ENCODE assay signal across 31 mouse cellular contexts in the genomic region with DNA sequence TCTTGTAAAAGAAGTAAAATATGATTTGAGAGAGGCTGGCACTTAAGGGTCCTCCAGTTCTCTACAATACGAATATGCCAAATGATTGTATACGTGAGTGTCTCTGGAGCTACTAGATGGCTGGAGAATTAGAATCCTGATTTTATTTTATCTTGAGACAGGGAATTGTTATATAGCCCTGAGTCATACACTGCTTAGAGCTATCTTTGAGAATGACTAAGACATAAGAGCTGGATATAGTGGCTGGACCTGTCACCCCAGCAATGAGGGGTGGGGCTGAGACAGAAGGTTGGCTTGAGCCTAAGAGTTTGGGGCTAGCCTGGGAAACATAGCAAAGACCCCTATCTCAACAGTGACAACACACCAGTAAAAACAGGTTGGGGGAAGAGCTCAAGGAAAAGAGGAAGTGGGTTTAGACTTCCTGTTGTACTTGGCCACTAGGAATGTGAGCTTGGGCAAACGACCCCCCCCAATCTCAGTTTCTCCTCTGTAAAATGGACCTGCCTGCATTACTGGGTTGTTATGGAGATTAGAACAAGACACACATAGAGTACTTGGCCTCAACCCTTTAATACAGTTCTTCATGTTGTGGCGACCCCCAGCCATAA. TPM values are rescaled to one million over a fixed set of nuclear protein-coding genes. Genes with fewer than 3 reads are reported as not detected.
DNase-seq lines count a peak whose midpoint lies in the region; ATAC-seq and TF ChIP-seq lines count a peak whose summit lies in the region.
"Had no signal": no experiment of that assay in that cellular context is flagged by ENCODE, and none has a peak within 500 bp of the region (broad histone marks: within the 10 kb centered on the region; RNA-seq: fewer than 3 reads in every experiment).

No protein-coding gene starts in this region.

- peak; percentile 58 for ATAC-seq in common myeloid progenitor, adult 5-6 weeks (replicated peaks; ENCODE audit: low read depth, poor library complexity, severe bottlenecking)
- peak; percentile 80 for ATAC-seq in intestine, embryonic 16.5 days
- ATAC-seq in megakaryocyte progenitor cell, adult 5-6 weeks (replicated peaks; ENCODE audit: poor library complexity) = peak; percentile 46
- no peak for ATAC-seq in midbrain, embryonic 15.5 days (replicated peaks)
- no peak for ATAC-seq in lung, postnatal 0 days
- ATAC-seq: CD4-positive, CD25-positive, alpha-beta regulatory T cell, adult 4 months; forebrain, embryonic 13.5 days; forebrain, embryonic 16.5 days; hindbrain, postnatal 0 days; inflammation-experienced regulatory T-cells, adult 6 months; Patski had no signal

- TF ChIP-seq EP300 in lung, postnatal 0 days (IDR thresholded peaks at IDR 0.05) = no peak

- H3K27ac ChIP-seq in intestine, embryonic 16.5 days (ENCODE audit: low read length) = no peak overlapping the region
- H3K27ac ChIP-seq in midbrain, embryonic 15.5 days = no peak overlapping the region
- no peak overlapping the region for H3K27ac ChIP-seq in lung, postnatal 0 days (ENCODE audit: low read length)
- H3K27ac ChIP-seq: forebrain, embryonic 10.5 days; forebrain, embryonic 13.5 days; hindbrain, embryonic 14.5 days; hindbrain, postnatal 0 days had no signal

- DNase-seq in 3T3-L1 (ENCODE audit: low read depth, low spot score) (peak; percentile 39), MN1 (ENCODE audit: low spot score) (no peak)
- DNase-seq in lung, postnatal 0 days (ENCODE audit: low spot score) = no peak
- DNase-seq: adrenal gland, postnatal 10 days; adrenal gland, postnatal 36 days; cerebellum, adult 18-20 months; cerebellum, adult 9-10 months; cerebellum, postnatal 25 days; embryo, embryonic 11 days; gastrocnemius, postnatal 10 days; gastrocnemius, postnatal 36 days; heart, adult 11 months; heart, postnatal 36 days had no signal

- no peak overlapping the region for H3K4me3 ChIP-seq in intestine, embryonic 16.5 days (ENCODE audit: low read length)
- no peak overlapping the region for H3K4me3 ChIP-seq in midbrain, embryonic 15.5 days
- H3K4me3 ChIP-seq in lung, postnatal 0 days (ENCODE audit: low read depth, low read length) = no peak overlapping the region
- H3K4me3 ChIP-seq: forebrain, embryonic 10.5 days; forebrain, embryonic 13.5 days had no signal

- WGBS in intestine, embryonic 16.5 days = 81% methylated on average over 4 of the region's 4 CpGs
- 90% methylated on average over 4 of the region's 4 CpGs for WGBS in midbrain, embryonic 15.5 days
- 74% methylated on average over 4 of the region's 4 CpGs for WGBS in lung, postnatal 0 days

- no peak overlapping the region for H3K4me2 ChIP-seq in intestine, embryonic 16.5 days (ENCODE audit: low read depth, low read length)
- H3K4me2 ChIP-seq in midbrain, embryonic 15.5 days = no peak overlapping the region
- no peak overlapping the region for H3K4me2 ChIP-seq in lung, postnatal 0 days (replicated peaks; ENCODE audit: low read depth, low read length)
- H3K4me2 ChIP-seq: forebrain, embryonic 13.5 days; heart, embryonic 11.5 days; hindbrain, embryonic 14.5 days had no signal

- no peaks in the 10 kb centered on the region for H3K9me3 ChIP-seq in intestine, embryonic 16.5 days (ENCODE audit: control insufficient read depth, low read length)
- no peaks in the 10 kb centered on the region for H3K9me3 ChIP-seq in midbrain, embryonic 15.5 days
- no peaks in the 10 kb centered on the region for H3K9me3 ChIP-seq in lung, postnatal 0 days (ENCODE audit: low read length)
- H3K9me3 ChIP-seq: forebrain, embryonic 10.5 days; forebrain, embryonic 13.5 days had no signal

- no peaks in the 10 kb centered on the region for H3K4me1 ChIP-seq in intestine, embryonic 16.5 days (ENCODE audit: control insufficient read depth, insufficient read depth, low read length)
- H3K4me1 ChIP-seq in midbrain, embryonic 15.5 days = no peaks in the 10 kb centered on the region
- no peaks in the 10 kb centered on the region for H3K4me1 ChIP-seq in lung, postnatal 0 days (ENCODE audit: insufficient read depth, low read depth, low read length)
- H3K4me1 ChIP-seq: forebrain, embryonic 13.5 days had no signal

- no peaks in the 10 kb centered on the region for H3K27me3 ChIP-seq in intestine, embryonic 16.5 days (replicated peaks; ENCODE audit: control insufficient read depth, insufficient read depth, low read length)
- H3K27me3 ChIP-seq in midbrain, embryonic 15.5 days (replicated peaks) = no peaks in the 10 kb centered on the region
- no peaks in the 10 kb centered on the region for H3K27me3 ChIP-seq in lung, postnatal 0 days (replicated peaks; ENCODE audit: insufficient read depth, low read length)
- H3K27me3 ChIP-seq: forebrain, embryonic 13.5 days had no signal

- H3K9ac ChIP-seq in intestine, embryonic 16.5 days (ENCODE audit: low read depth, low read length) = no peak overlapping the region
- no peak overlapping the region for H3K9ac ChIP-seq in midbrain, embryonic 15.5 days
- H3K9ac ChIP-seq in lung, postnatal 0 days (replicated peaks; ENCODE audit: low read depth) = no peak overlapping the region
- H3K9ac ChIP-seq: forebrain, embryonic 13.5 days; hindbrain, embryonic 14.5 days had no signal

- H3K36me3 ChIP-seq in intestine, embryonic 16.5 days (ENCODE audit: control insufficient read depth, insufficient read depth, low read length) = no peaks in the 10 kb centered on the region
- no peaks in the 10 kb centered on the region for H3K36me3 ChIP-seq in midbrain, embryonic 15.5 days (replicated peaks)
- H3K36me3 ChIP-seq in lung, postnatal 0 days (ENCODE audit: insufficient read depth, low read length) = no peaks in the 10 kb centered on the region
- H3K36me3 ChIP-seq: forebrain, embryonic 10.5 days had no signal

- no peak for TF ChIP-seq CTCF in lung, postnatal 0 days (IDR thresholded peaks at IDR 0.05)

RNA-seq across cellular contexts. Expression of gene Onecut1, which starts 35.8 kb away (rescaled TPM):
- not detected in 2 replicates for total RNA-seq in common myeloid progenitor, adult 5-6 weeks (2017)
- 0.82 and 0.92 TPM in 2 replicates for polyA plus RNA-seq in intestine, embryonic 16.5 days (2015; fragmentation: Nextera tagmentation; extraction: Ambion mirVana)
- not detected in 2 replicates for total RNA-seq in megakaryocyte progenitor cell, adult 5-6 weeks (2015)
- total RNA-seq in megakaryocyte progenitor cell, adult 5-6 weeks (2017) = not detected in 2 replicates
- 7.0 and 8.2 TPM in 2 replicates for polyA plus RNA-seq in midbrain, embryonic 15.5 days (2015; fragmentation: Nextera tagmentation; extraction: Ambion mirVana)
- polyA plus RNA-seq in lung, postnatal 0 days (2015; fragmentation: Nextera tagmentation; extraction: Ambion mirVana) = not detected in 2 replicates
- total RNA-seq: adrenal gland, adult 18-20 months; gastrocnemius, adult 18-20 months; gastrocnemius, postnatal 10 days; gastrocnemius, postnatal 36 days; heart, adult 8-10 months; heart, postnatal 36 days had no signal
- polyA plus RNA-seq: CD4-positive, CD25-positive, alpha-beta regulatory T cell, adult 4 months; heart, embryonic 14.5 days; heart, postnatal 0 days; inflammation-experienced regulatory T-cells, adult 6 months; Patski had no signal

RNA-seq across cellular contexts. Expression of gene Fam214a, which starts 55.2 kb away (rescaled TPM):
- total RNA-seq in common myeloid progenitor, adult 5-6 weeks (2017) = 11.4 and 14.6 TPM in 2 replicates
- 7.6 and 8.6 TPM in 2 replicates for polyA plus RNA-seq in intestine, embryonic 16.5 days (2015; fragmentation: Nextera tagmentation; extraction: Ambion mirVana)
- total RNA-seq in megakaryocyte progenitor cell, adult 5-6 weeks (2015) = 6.9 and 7.1 TPM in 2 replicates
- 6.6 and 7.1 TPM in 2 replicates for total RNA-seq in megakaryocyte progenitor cell, adult 5-6 weeks (2017)
- polyA plus RNA-seq in midbrain, embryonic 15.5 days (2015; fragmentation: Nextera tagmentation; extraction: Ambion mirVana) = 25.2 and 28.1 TPM in 2 replicates
- polyA plus RNA-seq in lung, postnatal 0 days (2015; fragmentation: Nextera tagmentation; extraction: Ambion mirVana) = 10.5 and 12.8 TPM in 2 replicates

Comparison
In these comparisons a context has a peak if more than half of its experiments do, and no peak if none do; other contexts are left out.
1. ATAC-seq: peak in common myeloid progenitor, adult 5-6 weeks (single experiment), intestine, embryonic 16.5 days (single experiment) and megakaryocyte progenitor cell, adult 5-6 weeks (single experiment); none in midbrain, embryonic 15.5 days (single experiment) and lung, postnatal 0 days (single experiment).